Mouse (Mus musculus): Measurements from ENCODE around the gene Capza2. TPM values are rescaled to one million over a fixed set of nuclear protein-coding genes. Genes with fewer than 3 reads are reported as not detected.

The Capza2 gene
- polyA plus RNA-seq, 1 experiment from 2014 or later, result 260 TPM

- Histone ChIP-seq H3K27me3 (ENCODE audit: control insufficient read depth, insufficient read depth, low read length) (no peaks in the 10 kb centered on the region), H3K36me3 (ENCODE audit: control insufficient read depth, insufficient read depth) (0 out of 2 replicates have a peak, but pooled peaks cover 4% of the 10 kb centered on the region), H3K9me3 (replicated peaks; ENCODE audit: control insufficient read depth, low read length) (peaks cover 4% of the 10 kb centered on the region; the same call in 1 of the 2 replicates), H3K27ac (ENCODE audit: low read length) (peak overlapping the region; percentile 98), H3K9ac (ENCODE audit: low read length) (peak overlapping the region; percentile 96), H3K4me2 (ENCODE audit: low read depth, low read length) (peak overlapping the region; percentile 68), H3K4me1 (ENCODE audit: control insufficient read depth, insufficient read depth, low read length) (peaks cover 16% of the 10 kb centered on the region), H3K4me3 (ENCODE audit: low read length) (peak overlapping the region; percentile 91)
- 0% methylated on average over 35 of the region's 45 CpGs for WGBS
- peak; percentile 95 for ATAC-seq (replicated peaks; ENCODE audit: extremely low read depth, insufficient read depth, low FRiP score)
These were observed 733 bp downstream of the Capza2 start for GRCm38 (mm10) chr6:17636764-17637170.

- peaks cover 18% of the 10 kb centered on the region for H3K4me1 ChIP-seq (ENCODE audit: control insufficient read depth, insufficient read depth, low read length)
These were observed 1.5 kb downstream of the Capza2 start for GRCm38 (mm10) chr6:17637205-17638203.

GRCm38 (mm10) chr6:17640031-17640430 is 4.0 kb downstream of the Capza2 start:
- Histone ChIP-seq H3K4me2 (ENCODE audit: low read depth, low read length) (no peak overlapping the region), H3K9me3 (replicated peaks; ENCODE audit: control insufficient read depth, low read length) (peaks cover 4% of the 10 kb centered on the region; the same call in 1 of the 2 replicates), H3K4me1 (ENCODE audit: control insufficient read depth, insufficient read depth, low read length) (peaks cover 28% of the 10 kb centered on the region), H3K27ac (ENCODE audit: low read length) (no peak overlapping the region), H3K4me3 (ENCODE audit: low read length) (no peak overlapping the region), H3K27me3 (ENCODE audit: control insufficient read depth, insufficient read depth, low read length) (no peaks in the 10 kb centered on the region), H3K9ac (ENCODE audit: low read length) (no peak overlapping the region), H3K36me3 (ENCODE audit: control insufficient read depth, insufficient read depth) (0 out of 2 replicates have a peak, but pooled peaks cover 4% of the 10 kb centered on the region)
- WGBS, result 79% methylated on average over 9 of the region's 9 CpGs
- ATAC-seq (replicated peaks; ENCODE audit: extremely low read depth, insufficient read depth, low FRiP score), result no peak

More at GRCm38 (mm10) chr6:17637205-17638203, 1.5 kb downstream of the Capza2 start:
- peak overlapping the region; percentile 91 for H3K4me3 ChIP-seq (ENCODE audit: low read length)
- peak overlapping the region; percentile 96 for H3K9ac ChIP-seq (ENCODE audit: low read length)
- H3K27ac ChIP-seq (ENCODE audit: low read length), result peak overlapping the region; percentile 98
- ATAC-seq (replicated peaks; ENCODE audit: extremely low read depth, insufficient read depth, low FRiP score), result peak; percentile 81
- H3K9me3 ChIP-seq (replicated peaks; ENCODE audit: control insufficient read depth, low read length), result peaks cover 4% of the 10 kb centered on the region; the same call in 1 of the 2 replicates
- no peaks in the 10 kb centered on the region for H3K27me3 ChIP-seq (ENCODE audit: control insufficient read depth, insufficient read depth, low read length)
- H3K4me2 ChIP-seq (ENCODE audit: low read depth, low read length), result peak overlapping the region; percentile 88
- 0 out of 2 replicates have a peak, but pooled peaks cover 4% of the 10 kb centered on the region for H3K36me3 ChIP-seq (ENCODE audit: control insufficient read depth, insufficient read depth)
- WGBS, result under 1% methylated on average over 56 of the region's 62 CpGs

- no peaks in the 10 kb centered on the region for H3K27me3 ChIP-seq (ENCODE audit: control insufficient read depth, insufficient read depth, low read length)
- peaks cover 33% of the 10 kb centered on the region for H3K4me1 ChIP-seq (ENCODE audit: control insufficient read depth, insufficient read depth, low read length)
- no peak overlapping the region for H3K9ac ChIP-seq (ENCODE audit: low read length)
- no peak overlapping the region for H3K27ac ChIP-seq (ENCODE audit: low read length)
- no peak overlapping the region for H3K4me2 ChIP-seq (ENCODE audit: low read depth, low read length)
- ATAC-seq (replicated peaks; ENCODE audit: extremely low read depth, insufficient read depth, low FRiP score), result no peak
- H3K4me3 ChIP-seq (ENCODE audit: low read length), result no peak overlapping the region
- 41% methylated on average over 3 of the region's 3 CpGs for WGBS
- H3K9me3 ChIP-seq (replicated peaks; ENCODE audit: control insufficient read depth, low read length), result peaks cover 4% of the 10 kb centered on the region; the same call in 1 of the 2 replicates
- H3K36me3 ChIP-seq (ENCODE audit: control insufficient read depth, insufficient read depth), result 0 out of 2 replicates have a peak, but pooled peaks cover 4% of the 10 kb centered on the region
These were observed 6.7 kb downstream of the Capza2 start for GRCm38 (mm10) chr6:17642739-17643138.

GRCm38 (mm10) chr6:17646107-17646506 is 10.1 kb downstream of the Capza2 start:
- H3K27me3 ChIP-seq (ENCODE audit: control insufficient read depth, insufficient read depth, low read length), result no peaks in the 10 kb centered on the region
- peaks cover 21% of the 10 kb centered on the region for H3K4me1 ChIP-seq (ENCODE audit: control insufficient read depth, insufficient read depth, low read length)
- no peak overlapping the region for H3K27ac ChIP-seq (ENCODE audit: low read length)
- ATAC-seq (replicated peaks; ENCODE audit: extremely low read depth, insufficient read depth, low FRiP score), result no peak
- H3K36me3 ChIP-seq (ENCODE audit: control insufficient read depth, insufficient read depth), result peaks cover 15% of the 10 kb centered on the region
- no peaks in the 10 kb centered on the region for H3K9me3 ChIP-seq (replicated peaks; ENCODE audit: control insufficient read depth, low read length)
- 28% methylated on average over 3 of the region's 3 CpGs for WGBS
- no peak overlapping the region for H3K4me3 ChIP-seq (ENCODE audit: low read length)
- H3K9ac ChIP-seq (ENCODE audit: low read length), result no peak overlapping the region
- H3K4me2 ChIP-seq (ENCODE audit: low read depth, low read length), result no peak overlapping the region

- H3K4me2 ChIP-seq (ENCODE audit: low read depth, low read length), result no peak overlapping the region
- no peaks in the 10 kb centered on the region for H3K27me3 ChIP-seq (ENCODE audit: control insufficient read depth, insufficient read depth, low read length)
- H3K9ac ChIP-seq (ENCODE audit: low read length), result no peak overlapping the region
- no peaks in the 10 kb centered on the region for H3K4me1 ChIP-seq (ENCODE audit: control insufficient read depth, insufficient read depth, low read length)
- peaks cover 27% of the 10 kb centered on the region for H3K36me3 ChIP-seq (ENCODE audit: control insufficient read depth, insufficient read depth)
- 75% methylated on average over 2 of the region's 2 CpGs for WGBS
- no peak for ATAC-seq (replicated peaks; ENCODE audit: extremely low read depth, insufficient read depth, low FRiP score)
- no peaks in the 10 kb centered on the region for H3K9me3 ChIP-seq (replicated peaks; ENCODE audit: control insufficient read depth, low read length)
- no peak overlapping the region for H3K27ac ChIP-seq (ENCODE audit: low read length)
- H3K4me3 ChIP-seq (ENCODE audit: low read length), result no peak overlapping the region
These were observed 16.1 kb downstream of the Capza2 start for GRCm38 (mm10) chr6:17652132-17652531.

GRCm38 (mm10) chr6:17655080-17655479 is 19.0 kb downstream of the Capza2 start:
- H3K9ac ChIP-seq (ENCODE audit: low read length), result no peak overlapping the region
- H3K9me3 ChIP-seq (replicated peaks; ENCODE audit: control insufficient read depth, low read length), result no peaks in the 10 kb centered on the region
- H3K27me3 ChIP-seq (ENCODE audit: control insufficient read depth, insufficient read depth, low read length), result no peaks in the 10 kb centered on the region
- no peak for ATAC-seq (replicated peaks; ENCODE audit: extremely low read depth, insufficient read depth, low FRiP score)
- no peaks in the 10 kb centered on the region for H3K4me1 ChIP-seq (ENCODE audit: control insufficient read depth, insufficient read depth, low read length)
- H3K4me2 ChIP-seq (ENCODE audit: low read depth, low read length), result no peak overlapping the region
- H3K4me3 ChIP-seq (ENCODE audit: low read length), result no peak overlapping the region
- 85% methylated on average over 2 of the region's 2 CpGs for WGBS
- H3K27ac ChIP-seq (ENCODE audit: low read length), result no peak overlapping the region
- peaks cover 27% of the 10 kb centered on the region for H3K36me3 ChIP-seq (ENCODE audit: control insufficient read depth, insufficient read depth)

- ATAC-seq (replicated peaks; ENCODE audit: extremely low read depth, insufficient read depth, low FRiP score), result no peak
- WGBS, result 76% methylated on average over 1 of the region's 1 CpGs
- no peak overlapping the region for H3K9ac ChIP-seq (ENCODE audit: low read length)
- no peak overlapping the region for H3K4me3 ChIP-seq (ENCODE audit: low read length)
- no peak overlapping the region for H3K27ac ChIP-seq (ENCODE audit: low read length)
- no peaks in the 10 kb centered on the region for H3K27me3 ChIP-seq (ENCODE audit: control insufficient read depth, insufficient read depth, low read length)
- no peaks in the 10 kb centered on the region for H3K9me3 ChIP-seq (replicated peaks; ENCODE audit: control insufficient read depth, low read length)
- H3K36me3 ChIP-seq (ENCODE audit: control insufficient read depth, insufficient read depth), result peaks cover 25% of the 10 kb centered on the region
- H3K4me1 ChIP-seq (ENCODE audit: control insufficient read depth, insufficient read depth, low read length), result no peaks in the 10 kb centered on the region
- H3K4me2 ChIP-seq (ENCODE audit: low read depth, low read length), result no peak overlapping the region
These were observed 21.3 kb downstream of the Capza2 start for GRCm38 (mm10) chr6:17657308-17657707.

- Histone ChIP-seq H3K4me2 (ENCODE audit: low read depth, low read length) (no peak overlapping the region), H3K9me3 (replicated peaks; ENCODE audit: control insufficient read depth, low read length) (no peaks in the 10 kb centered on the region), H3K4me1 (ENCODE audit: control insufficient read depth, insufficient read depth, low read length) (peaks cover 7% of the 10 kb centered on the region), H3K9ac (ENCODE audit: low read length) (no peak overlapping the region), H3K27ac (ENCODE audit: low read length) (no peak overlapping the region), H3K27me3 (ENCODE audit: control insufficient read depth, insufficient read depth, low read length) (no peaks in the 10 kb centered on the region), H3K4me3 (ENCODE audit: low read length) (no peak overlapping the region), H3K36me3 (ENCODE audit: control insufficient read depth, insufficient read depth) (peaks cover 41% of the 10 kb centered on the region)
- no peak for ATAC-seq (replicated peaks; ENCODE audit: extremely low read depth, insufficient read depth, low FRiP score)
- 83% methylated on average over 7 of the region's 7 CpGs for WGBS
These were observed 29.3 kb downstream of the Capza2 start for GRCm38 (mm10) chr6:17665348-17665747.
